Mouse (Mus musculus): ENCODE measurements around the gene Mup19. TPM values are rescaled to one million over a fixed set of nuclear protein-coding genes. Genes with fewer than 3 reads are reported as not detected.

Gene Mup19
- not detected for polyA plus RNA-seq (2017; shearing (Covaris generic))

DNA sequence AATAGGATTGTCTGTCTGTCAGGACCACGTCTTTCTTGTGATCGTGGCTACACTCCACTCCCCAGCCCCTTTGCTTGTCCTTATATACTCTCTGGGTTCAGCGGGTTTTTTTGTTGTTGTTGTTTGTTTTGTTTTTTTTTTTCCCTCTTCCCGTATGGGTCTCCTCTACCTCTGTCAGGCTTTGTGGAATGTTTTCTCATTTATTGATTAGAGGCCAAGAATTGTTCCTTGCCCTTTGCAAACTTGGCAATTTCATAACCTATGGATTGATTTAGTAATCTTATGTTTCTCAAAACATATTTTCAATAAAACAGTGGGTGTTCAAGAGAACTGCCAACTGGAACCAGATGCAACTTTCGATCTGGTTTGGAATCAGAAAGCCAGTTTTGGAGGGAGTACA lies at the start of gene Mup19:
Mup19 (minus strand) TSS at position 101 of the 400 bp plus-strand sequence.

Other genes starting within 250 kb of the Mup19 start
- not detected for gene Mup17, start 186.4 kb downstream of the Mup19 start, polyA plus RNA-seq (2017; shearing (Covaris generic))
- gene Mup18, start 108.1 kb downstream of the Mup19 start, polyA plus RNA-seq (2017; shearing (Covaris generic)), result not detected
- gene Mup5, start 53.0 kb upstream of the Mup19 start, polyA plus RNA-seq (2017; shearing (Covaris generic)), result not detected